Mouse (Mus musculus): ENCODE measurements at regions not wholly inside any gene's neighbourhood (a gene's known extent, or its start where the extent isn't known, plus 50 kb on each side); places are given as distances from the start of the nearest gene placed in this dataset.

GRCm38 (mm10) chr3:149164804-149165203 lies 174.4 kb upstream of the Adgrl2 start:
- no peak for ATAC-seq (replicated peaks; ENCODE audit: low FRiP score, poor library complexity, severe bottlenecking)

GRCm38 (mm10) chr3:149163591-149163990 lies 173.2 kb upstream of the Adgrl2 start:
- no peak for ATAC-seq (replicated peaks; ENCODE audit: low FRiP score, poor library complexity, severe bottlenecking)

- no peak for ATAC-seq (replicated peaks; ENCODE audit: low FRiP score, poor library complexity, severe bottlenecking)
These were observed 170.5 kb upstream of the Adgrl2 start for GRCm38 (mm10) chr3:149160833-149161232.

DNA sequence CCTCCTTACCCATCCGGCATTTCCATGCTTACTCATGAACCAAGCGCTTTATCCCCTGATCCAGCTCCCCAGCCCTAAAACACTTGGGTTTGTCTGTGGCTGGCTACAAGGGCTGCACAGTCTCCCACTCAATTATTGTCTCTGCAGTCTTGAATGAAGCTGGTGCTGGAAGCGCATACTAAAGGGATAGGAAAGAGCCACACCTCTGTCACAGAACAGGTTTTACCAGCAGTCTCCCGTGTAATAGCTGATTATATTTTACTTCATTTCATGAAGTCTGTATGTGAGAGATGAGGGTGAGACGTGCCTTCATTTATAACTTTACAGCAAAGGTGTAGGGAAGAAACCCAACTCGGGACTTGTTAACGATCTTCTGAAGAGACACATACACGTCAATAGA lies 167.0 kb upstream of the Adgrl2 start:
- ATAC-seq (replicated peaks; ENCODE audit: low FRiP score, poor library complexity, severe bottlenecking) = no peak

DNA sequence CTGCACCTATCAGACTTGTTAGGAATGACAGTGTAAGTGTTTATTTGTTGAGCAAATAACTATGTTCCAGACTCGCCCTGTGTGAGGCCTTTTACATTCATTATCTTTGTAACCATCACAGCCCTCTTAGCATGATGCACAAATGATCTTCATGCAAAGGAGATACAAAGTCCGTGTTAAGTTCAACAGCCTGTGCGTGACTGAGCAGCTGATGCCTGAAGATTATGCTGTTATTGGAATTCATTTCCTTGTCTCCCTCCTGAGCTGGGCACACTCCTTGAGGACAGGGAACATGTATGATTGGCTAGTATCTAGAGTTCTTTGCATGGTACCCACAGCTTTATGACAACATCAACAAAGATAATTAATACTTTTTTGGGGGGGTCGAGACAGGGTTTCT lies 162.0 kb upstream of the Adgrl2 start:
- no peak for ATAC-seq (replicated peaks; ENCODE audit: low FRiP score, poor library complexity, severe bottlenecking)

- no peak for ATAC-seq (replicated peaks; ENCODE audit: low FRiP score, poor library complexity, severe bottlenecking)
These were observed 160.4 kb upstream of the Adgrl2 start for GRCm38 (mm10) chr3:149150796-149151195.

GRCm38 (mm10) chr3:149148608-149149007 lies 158.3 kb upstream of the Adgrl2 start:
- no peak for ATAC-seq (replicated peaks; ENCODE audit: low FRiP score, poor library complexity, severe bottlenecking)

GRCm38 (mm10) chr3:149147916-149148315 lies 157.6 kb upstream of the Adgrl2 start:
- no peak for ATAC-seq (replicated peaks; ENCODE audit: low FRiP score, poor library complexity, severe bottlenecking)

DNA sequence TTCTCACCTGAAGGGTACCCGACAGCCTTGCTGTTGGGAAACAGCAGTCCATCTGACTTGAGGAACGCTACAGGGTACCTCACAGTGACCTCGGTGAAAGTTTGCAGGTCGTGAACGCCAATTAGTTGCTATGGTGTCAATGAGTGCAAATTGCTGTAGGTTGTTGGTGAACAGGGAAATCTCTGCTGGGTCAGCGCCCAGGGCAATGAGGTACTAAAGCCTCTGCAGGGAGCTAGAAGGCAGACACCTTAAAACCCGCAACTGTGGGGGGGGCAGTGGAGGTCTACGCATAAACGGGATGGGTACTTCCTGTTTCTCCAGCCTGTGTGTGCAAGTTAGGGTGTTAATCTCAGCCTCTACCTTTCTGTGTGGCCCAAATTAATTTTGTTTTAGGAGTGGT lies 156.3 kb upstream of the Adgrl2 start:
- ATAC-seq (replicated peaks; ENCODE audit: low FRiP score, poor library complexity, severe bottlenecking) = no peak

DNA sequence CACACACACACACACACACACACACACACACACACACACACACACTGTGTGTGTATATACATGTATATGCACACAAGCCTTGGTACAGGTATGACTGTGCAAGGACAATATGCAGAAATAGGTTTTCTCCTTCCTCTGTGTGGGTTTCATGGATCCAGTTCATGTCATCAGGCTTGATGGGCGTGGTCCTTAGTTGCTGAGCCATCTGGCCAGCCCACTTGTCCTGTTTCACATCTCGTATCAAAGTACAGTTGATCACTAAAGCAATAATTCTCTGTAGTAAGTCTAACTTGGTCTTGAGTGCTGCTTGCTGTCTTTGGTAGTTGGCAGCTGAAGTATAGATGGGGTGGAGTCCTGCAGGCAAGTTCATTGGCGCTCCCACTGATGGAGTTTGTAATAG lies 150.1 kb upstream of the Adgrl2 start:
- no peak for ATAC-seq (replicated peaks; ENCODE audit: low FRiP score, poor library complexity, severe bottlenecking)

DNA sequence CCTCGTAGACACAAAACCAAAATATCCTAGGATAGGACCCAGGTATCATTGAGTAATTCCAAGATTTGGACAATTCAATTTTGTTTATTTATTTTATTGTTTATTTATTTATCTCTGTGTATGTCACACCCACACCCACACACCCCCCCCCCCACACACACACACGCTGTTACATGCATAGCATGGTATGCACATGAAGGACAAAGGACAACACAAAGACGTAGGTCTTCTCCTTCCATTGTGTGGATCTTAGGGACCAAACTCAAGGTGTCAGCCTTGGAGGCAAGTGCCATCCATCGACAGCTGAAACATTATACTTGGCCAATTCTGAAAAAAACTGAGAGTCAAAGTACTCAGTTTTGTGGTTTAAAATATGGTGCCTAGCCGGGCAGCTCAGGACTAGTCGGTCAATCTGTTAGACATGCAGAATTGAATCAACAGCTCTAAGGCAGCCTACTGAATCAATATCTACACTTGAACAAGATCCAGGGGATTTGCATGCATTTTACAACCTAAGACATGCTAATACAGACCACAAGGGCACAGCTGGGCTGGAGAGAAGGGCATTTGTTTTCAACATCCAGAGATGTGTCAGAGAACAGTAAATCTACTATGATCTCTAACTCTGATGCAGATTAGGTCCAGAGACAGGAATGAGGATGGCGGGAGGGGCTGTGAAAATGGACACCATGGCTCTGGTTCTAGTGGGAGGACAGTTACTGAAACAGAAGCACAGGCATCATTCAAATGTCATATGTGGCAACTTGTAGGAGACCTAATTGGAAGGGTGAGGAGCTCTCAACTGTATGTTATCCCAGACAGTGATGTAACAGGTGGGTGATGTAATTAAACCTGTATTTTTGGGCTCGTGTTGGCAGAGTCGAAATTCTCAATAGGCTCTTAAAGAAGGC lies 143.9 kb upstream of the Adgrl2 start:
- no peak for ATAC-seq (replicated peaks; ENCODE audit: low FRiP score, poor library complexity, severe bottlenecking)

DNA sequence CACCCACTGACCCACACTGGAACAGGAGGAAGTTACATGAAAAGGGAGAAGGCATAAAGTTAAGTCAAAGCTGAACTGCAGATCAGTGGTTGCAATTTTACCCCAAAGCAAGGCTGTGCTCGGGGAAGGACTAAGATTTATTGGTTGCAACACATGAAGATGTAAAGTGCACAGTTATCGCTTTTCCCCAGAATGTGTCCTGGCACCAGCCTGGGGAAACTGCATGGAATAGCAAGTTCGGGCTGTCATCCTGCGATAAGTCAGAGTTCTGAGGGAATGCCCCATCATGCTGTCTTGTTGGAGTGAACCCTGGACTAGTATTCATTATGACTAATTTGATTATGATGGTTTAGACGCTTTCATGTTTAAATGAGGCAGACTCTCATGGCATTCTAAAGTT lies 128.5 kb upstream of the Adgrl2 start:
- no peak for ATAC-seq (replicated peaks; ENCODE audit: low FRiP score, poor library complexity, severe bottlenecking)

GRCm38 (mm10) chr3:149117684-149118056 lies 127.3 kb upstream of the Adgrl2 start:
- ATAC-seq (replicated peaks; ENCODE audit: low FRiP score, poor library complexity, severe bottlenecking) = no peak

- no peak for ATAC-seq (replicated peaks; ENCODE audit: low FRiP score, poor library complexity, severe bottlenecking)
These were observed 126.8 kb upstream of the Adgrl2 start for GRCm38 (mm10) chr3:149117018-149117683.

GRCm38 (mm10) chr3:149116604-149117003 lies 126.2 kb upstream of the Adgrl2 start:
- ATAC-seq (replicated peaks; ENCODE audit: low FRiP score, poor library complexity, severe bottlenecking) = no peak

- no peak for ATAC-seq (replicated peaks; ENCODE audit: low FRiP score, poor library complexity, severe bottlenecking)
These were observed 125.5 kb upstream of the Adgrl2 start for GRCm38 (mm10) chr3:149115901-149116300.

DNA sequence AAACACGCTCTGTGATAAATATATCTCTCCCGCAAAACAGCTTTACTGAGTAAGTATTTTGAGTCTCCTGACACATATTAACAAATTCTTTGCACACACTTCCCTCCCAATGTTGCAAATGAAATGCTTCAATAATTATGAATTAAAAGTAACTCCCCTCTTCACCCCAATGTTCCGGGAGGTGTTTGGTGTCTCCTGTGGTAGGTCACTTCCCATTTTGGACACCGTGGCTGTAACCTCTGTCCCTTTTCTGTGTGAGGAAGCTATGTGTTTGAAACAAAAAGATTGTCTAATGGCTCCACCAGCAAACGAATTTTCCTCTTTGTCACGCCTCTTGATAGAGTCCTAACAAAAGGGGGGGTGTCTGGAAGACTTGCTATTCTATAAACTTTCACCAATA lies 122.5 kb upstream of the Adgrl2 start:
- ATAC-seq (replicated peaks; ENCODE audit: low FRiP score, poor library complexity, severe bottlenecking) = no peak

- no peak for ATAC-seq (replicated peaks; ENCODE audit: low FRiP score, poor library complexity, severe bottlenecking)
These were observed 121.4 kb upstream of the Adgrl2 start for GRCm38 (mm10) chr3:149111529-149112439.

GRCm38 (mm10) chr3:149110831-149111230 lies 120.5 kb upstream of the Adgrl2 start:
- no peak for ATAC-seq (replicated peaks; ENCODE audit: low FRiP score, poor library complexity, severe bottlenecking)

DNA sequence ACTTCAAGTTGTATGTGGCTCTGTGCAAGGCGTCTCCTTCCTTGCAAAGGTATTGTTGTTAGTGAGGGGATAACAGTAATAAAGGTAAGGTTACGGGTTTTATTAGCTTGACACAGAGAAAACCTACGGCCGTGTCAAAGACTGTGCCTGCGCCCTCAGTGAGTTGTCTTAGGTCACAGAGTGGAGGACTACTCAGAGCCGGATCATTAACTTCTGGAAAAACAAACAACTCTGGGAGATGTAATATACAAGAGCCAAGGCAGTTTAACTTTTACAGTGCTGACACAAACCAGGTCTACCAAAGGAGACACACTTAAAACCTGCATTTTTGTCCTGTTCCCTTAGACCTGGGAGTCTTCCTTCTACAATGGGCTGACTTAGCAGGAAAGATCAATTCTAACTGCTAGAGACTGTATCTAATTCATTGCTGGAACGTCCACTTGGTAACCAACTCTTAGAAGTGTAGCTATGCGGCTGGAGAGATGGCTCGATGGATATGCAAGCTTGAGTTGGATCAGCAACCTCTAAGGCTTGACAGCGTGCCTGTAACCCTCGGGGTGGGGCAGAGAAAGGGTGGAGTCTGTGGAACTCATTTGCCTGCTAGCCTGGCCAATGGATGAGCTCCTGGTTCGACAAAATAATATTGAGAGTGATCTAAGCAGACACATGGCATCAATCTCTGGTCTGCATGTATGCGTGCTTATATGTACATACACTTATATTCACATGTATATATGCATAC lies 115.5 kb upstream of the Adgrl2 start:
- no peak for ATAC-seq (replicated peaks; ENCODE audit: low FRiP score, poor library complexity, severe bottlenecking)

Measured in erythroid progenitor cell, adult 5-6 weeks (primary cell).